Comparison of ENCODE assay signal across 20 mouse cellular contexts in genomic region chr16:78877941-78878340, GRCm38 (mm10). TPM values are rescaled to one million over a fixed set of nuclear protein-coding genes. Genes with fewer than 3 reads are reported as not detected.
DNase-seq lines count a peak whose midpoint lies in the region; ATAC-seq and TF ChIP-seq lines count a peak whose summit lies in the region.
"Had no signal": no experiment of that assay in that cellular context is flagged by ENCODE, and none has a peak within 500 bp of the region (broad histone marks: within the 10 kb centered on the region; RNA-seq: fewer than 3 reads in every experiment).

No protein-coding gene starts in this region.

- ATAC-seq in embryonic facial prominence, embryonic 11.5 days (replicated peaks; ENCODE audit: insufficient number of reproducible peaks, low FRiP score, low TSS enrichment, low read depth), result no peak

- no peaks in the 10 kb centered on the region for H3K79me2 ChIP-seq in MEL (ENCODE audit: control insufficient read depth, insufficient read depth, low read length, poor library complexity)

- H3K27ac ChIP-seq in embryonic facial prominence, embryonic 11.5 days (replicated peaks; ENCODE audit: low read depth, low read length), result no peak overlapping the region
- H3K27ac ChIP-seq in embryonic facial prominence, embryonic 10.5 days (replicated peaks), result no peak overlapping the region
- no peak overlapping the region for H3K27ac ChIP-seq in MEL (ENCODE audit: control insufficient read depth, low read depth, low read length)
- H3K27ac ChIP-seq: embryonic facial prominence, embryonic 13.5 days; forebrain, embryonic 12.5 days; heart, adult 2 months; layer of hippocampus, adult 2 months; lung, embryonic 15.5 days had no signal

- H3K27me3 ChIP-seq in embryonic facial prominence, embryonic 11.5 days (ENCODE audit: control insufficient read depth, insufficient read depth, low read length), result no peaks in the 10 kb centered on the region
- no peaks in the 10 kb centered on the region for H3K27me3 ChIP-seq in embryonic facial prominence, embryonic 10.5 days (replicated peaks; ENCODE audit: low read depth, poor library complexity, severe bottlenecking)
- H3K27me3 ChIP-seq in MEL (ENCODE audit: control insufficient read depth in 1 of 2, insufficient read depth in 2 of 2, low read length in 2 of 2), result no peaks in the 10 kb centered on the region
- H3K27me3 ChIP-seq: embryonic facial prominence, embryonic 13.5 days; forebrain, embryonic 12.5 days; lung, embryonic 15.5 days had no signal

- H3K9me3 ChIP-seq in embryonic facial prominence, embryonic 11.5 days (replicated peaks; ENCODE audit: control insufficient read depth, low read length), result no peaks in the 10 kb centered on the region
- H3K9me3 ChIP-seq in embryonic facial prominence, embryonic 10.5 days, result no peaks in the 10 kb centered on the region
- H3K9me3 ChIP-seq in MEL (replicated peaks; ENCODE audit: insufficient read depth, low read length), result no peaks in the 10 kb centered on the region
- H3K9me3 ChIP-seq: embryonic facial prominence, embryonic 13.5 days; forebrain, embryonic 12.5 days; lung, embryonic 15.5 days had no signal

- TF ChIP-seq RAD21 in MEL (IDR thresholded peaks at IDR 0.05; ENCODE audit: low read depth, low read length), result no peak

- no peaks in the 10 kb centered on the region for H3K4me1 ChIP-seq in embryonic facial prominence, embryonic 11.5 days (ENCODE audit: control insufficient read depth, insufficient read depth, low read length)
- no peaks in the 10 kb centered on the region for H3K4me1 ChIP-seq in embryonic facial prominence, embryonic 10.5 days
- H3K4me1 ChIP-seq in MEL (ENCODE audit: control insufficient read depth in 1 of 2, insufficient read depth in 2 of 2, low read length in 2 of 2), result no peaks in the 10 kb centered on the region
- H3K4me1 ChIP-seq: embryonic facial prominence, embryonic 13.5 days; forebrain, embryonic 12.5 days; lung, embryonic 15.5 days had no signal

- no peak for TF ChIP-seq EP300 in MEL (IDR thresholded peaks at IDR 0.05; ENCODE audit: low read depth in 1 of 2, low read length in 2 of 2)

- no peak for TF ChIP-seq CTCF in MEL (IDR thresholded peaks at IDR 0.05 in 2 of 3, conservative IDR thresholded peaks at IDR 0.05 in 1 of 3; ENCODE audit: control insufficient read depth in 1 of 3, insufficient read depth in 1 of 3, low read depth in 2 of 3, low read length in 3 of 3, poor library complexity in 1 of 3, severe bottlenecking in 1 of 3)

- H3K4me2 ChIP-seq in embryonic facial prominence, embryonic 11.5 days (ENCODE audit: low read depth, low read length), result no peak overlapping the region
- H3K4me2 ChIP-seq: embryonic facial prominence, embryonic 13.5 days; forebrain, embryonic 12.5 days; lung, embryonic 15.5 days had no signal

- H3K4me3 ChIP-seq in embryonic facial prominence, embryonic 11.5 days (ENCODE audit: low read depth, low read length), result no peak overlapping the region
- no peak overlapping the region for H3K4me3 ChIP-seq in embryonic facial prominence, embryonic 10.5 days
- no peak overlapping the region for H3K4me3 ChIP-seq in MEL (ENCODE audit: control insufficient read depth in 1 of 2, insufficient read depth in 1 of 2, low read depth in 2 of 2, low read length in 2 of 2)
- H3K4me3 ChIP-seq: embryonic facial prominence, embryonic 13.5 days; forebrain, embryonic 12.5 days; heart, adult 2 months; layer of hippocampus, adult 2 months; lung, embryonic 15.5 days; myocyte had no signal

- WGBS in embryonic facial prominence, embryonic 11.5 days, result 90% methylated on average over 1 of the region's 1 CpGs
- WGBS in embryonic facial prominence, embryonic 10.5 days, result 78% methylated on average over 1 of the region's 1 CpGs

- no peaks in the 10 kb centered on the region for H3K36me3 ChIP-seq in embryonic facial prominence, embryonic 11.5 days (replicated peaks; ENCODE audit: control insufficient read depth, insufficient read depth, low read depth, low read length)
- no peaks in the 10 kb centered on the region for H3K36me3 ChIP-seq in embryonic facial prominence, embryonic 10.5 days (replicated peaks)
- no peaks in the 10 kb centered on the region for H3K36me3 ChIP-seq in MEL (ENCODE audit: control insufficient read depth in 1 of 2, insufficient read depth in 2 of 2, low read length in 2 of 2)
- H3K36me3 ChIP-seq: embryonic facial prominence, embryonic 13.5 days; forebrain, embryonic 12.5 days; lung, embryonic 15.5 days had no signal

- H3K9ac ChIP-seq in embryonic facial prominence, embryonic 11.5 days (replicated peaks; ENCODE audit: low read length), result no peak overlapping the region
- no peak overlapping the region for H3K9ac ChIP-seq in MEL (ENCODE audit: control insufficient read depth, low read depth, low read length, poor library complexity, severe bottlenecking)
- H3K9ac ChIP-seq: embryonic facial prominence, embryonic 13.5 days; forebrain, embryonic 12.5 days; lung, embryonic 15.5 days had no signal

- no peak for TF ChIP-seq POLR2A in MEL (IDR thresholded peaks at IDR 0.05; ENCODE audit: control insufficient read depth in 1 of 2, insufficient read depth in 1 of 2, low read depth in 1 of 2, low read length in 2 of 2, poor library complexity in 1 of 2)

- peak; percentile 11 for DNase-seq in embryonic facial prominence, embryonic 11.5 days (ENCODE audit: low spot score)
- DNase-seq in embryonic facial prominence, embryonic 10.5 days (ENCODE audit: low spot score), result no peak
- peak; percentile 75 for DNase-seq in MEL (ENCODE audit: low read depth, low spot score)
- peak; percentile 4 for DNase-seq in c-Kit-positive CD71-positive TER-119-negative erythroid progenitor cells, embryonic 14.5 days (ENCODE audit: low read depth)
- peak; percentile 15 for DNase-seq in skeletal muscle tissue, adult 2 months (ENCODE audit: low read depth, low spot score)
- no peak for DNase-seq in lung, postnatal 25 days (ENCODE audit: low spot score)
- DNase-seq in thymus, postnatal 0 days (ENCODE audit: low spot score), result no peak
- DNase-seq in ovary, postnatal 36 days (ENCODE audit: low spot score), result no peak
- DNase-seq: adrenal gland, postnatal 10 days; cerebellum, adult 11-12 months; heart, adult 2 months; kidney, adult 9 months; right cerebral cortex, postnatal 25 days had no signal

TF ChIP-seq in MEL, 35 proteins besides CTCF, POLR2A, EP300 and RAD21:
- TF ChIP-seq MAZ (IDR thresholded peaks at IDR 0.05; ENCODE audit: low read depth, low read length), result no peak
- TF ChIP-seq TCF12 (IDR thresholded peaks at IDR 0.05; ENCODE audit: low read depth, low read length), result no peak

RNA-seq across cellular contexts. Expression of gene Chodl, which starts 52.8 kb away (rescaled TPM):
- 1.8 and 3.3 TPM in 2 replicates for polyA plus RNA-seq in embryonic facial prominence, embryonic 11.5 days (2014; fragmentation: Nextera tagmentation; extraction: Ambion mirVana)
- 0.47 and 0.63 TPM in 2 replicates for polyA plus RNA-seq in embryonic facial prominence, embryonic 10.5 days (2016; fragmentation: Nextera tagmentation; extraction: Ambion mirVana)
- not detected in 2 replicates for total RNA-seq in MEL (2012; rRNA removed)
- not detected for polyA plus RNA-seq in MEL (2012; ENCODE audit: insufficient read depth in 1 of 2, insufficient read length in 2 of 2, low read depth in 1 of 2, low replicate concordance in 2 of 2, missing spikeins in 1 of 2)
- polyA plus RNA-seq in thymus, postnatal 0 days (2015; fragmentation: Nextera tagmentation; extraction: Ambion mirVana), result 0.09 and 0.31 TPM in 2 replicates
- total RNA-seq: megakaryocyte-erythroid progenitor cell, adult 5-6 weeks had no signal
- polyA plus RNA-seq: C2C12 had no signal

Comparison
In these comparisons a context has a peak if more than half of its experiments do, and no peak if none do; other contexts are left out.
1. DNase-seq: peak in embryonic facial prominence, embryonic 11.5 days (single experiment), MEL (single experiment), c-Kit-positive CD71-positive TER-119-negative erythroid progenitor cells, embryonic 14.5 days (single experiment) and skeletal muscle tissue, adult 2 months (single experiment); none in embryonic facial prominence, embryonic 10.5 days (single experiment), lung, postnatal 25 days (single experiment), thymus, postnatal 0 days (single experiment) and ovary, postnatal 36 days (single experiment).